Mouse (Mus musculus) hindbrain, embryonic 15.5 days (tissue): ENCODE results near the gene Oog3. TPM values are rescaled to one million over a fixed set of nuclear protein-coding genes. Genes with fewer than 3 reads are reported as not detected.

Source experiments
- ATAC-seq: fragments of 200-750 bp; cut with Nextera tagmentation; 2 replicates; pipeline ENCODE4 v1.8.0; 2017; ENCODE audit warnings: low read depth, moderate number of reproducible peaks, moderate TSS enrichment; ENCODE audit not compliant: low FRiP score
- H3K27ac ChIP-seq: fragments of 300-500 bp; sonication (generic); replicated peaks from 2 replicates; pipeline ENCODE4 v1.5.1; 2015; ENCODE audit warnings: mild to moderate bottlenecking, inconsistent platforms
- H3K27me3 ChIP-seq: fragments of 300-500 bp; sonication (generic); 2 replicates; pipeline ENCODE4 v1.6.1; 2015; ENCODE audit warnings: control low read depth, inconsistent platforms
- H3K36me3 ChIP-seq: fragments of 300-500 bp; sonication (generic); 2 replicates; pipeline ENCODE4 v1.6.1; 2015; ENCODE audit warnings: control low read depth, inconsistent platforms
- H3K4me1 ChIP-seq: fragments of 300-500 bp; sonication (generic); replicated peaks from 2 replicates; pipeline ENCODE4 v1.6.1; 2015; ENCODE audit warnings: control low read depth, inconsistent platforms
- H3K4me2 ChIP-seq: fragments of 300-500 bp; sonication (generic); 2 replicates; pipeline ENCODE4 v1.6.1; 2015; ENCODE audit warnings: moderate library complexity, mild to moderate bottlenecking, inconsistent platforms
- H3K4me3 ChIP-seq: fragments of 300-500 bp; sonication (generic); 2 replicates; pipeline ENCODE4 v1.5.1; 2015; ENCODE audit warnings: mild to moderate bottlenecking, inconsistent platforms
- H3K9ac ChIP-seq: fragments of 300-500 bp; sonication (generic); 2 replicates; pipeline ENCODE4 v1.6.1; 2015; ENCODE audit warnings: inconsistent platforms
- H3K9me3 ChIP-seq: fragments of 300-500 bp; sonication (generic); 2 replicates; pipeline ENCODE4 v1.6.1; 2016; ENCODE audit warnings: control low read depth, inconsistent platforms
- WGBS: fragments of 180-500 bp; shearing (Covaris S2); methylation state at CpG from one replicate; pipeline ENCODE4 v1.1.7; 2015; 5-methylcytosine and 5-hydroxymethylcytosine counted together
- polyA plus RNA-seq: library from polyadenylated mRNA; unstranded; fragments of >200 nt; fragmentation: Nextera tagmentation; extraction: Ambion mirVana; gene quantifications from 2 replicates; pipeline ENCODE4 v1.2.1, GENCODE M21; 2015

The Oog3 gene
- not detected in 2 replicates for polyA plus RNA-seq

DNA sequence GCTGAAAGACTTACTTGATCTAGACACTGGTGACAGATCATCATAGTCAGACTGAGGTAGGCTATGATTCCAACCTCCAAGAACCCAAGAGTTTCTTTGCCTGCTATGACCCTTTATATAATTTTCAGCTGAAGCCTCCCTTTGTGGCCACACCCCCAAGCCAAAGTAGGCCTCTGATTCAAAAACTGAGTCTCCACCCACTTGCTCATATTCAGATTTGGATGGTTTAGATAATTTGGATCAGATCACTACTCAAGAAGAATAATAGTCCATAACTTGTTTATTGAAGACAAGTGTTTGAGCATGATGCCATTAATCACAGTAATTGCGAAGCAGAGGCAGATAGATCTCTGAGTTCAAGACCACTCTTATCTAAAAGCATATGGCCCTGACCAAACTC lies at the start of gene Oog3:
Oog3 (minus strand) TSS at position 101 of the 400 bp plus-strand sequence.
- no peaks in the 10 kb centered on the region for H3K4me1 ChIP-seq
- H3K9ac ChIP-seq = no peak within 1 kb of the TSS
- no peak within 1 kb of the TSS for H3K4me2 ChIP-seq
- no peaks in the 10 kb centered on the region for H3K36me3 ChIP-seq
- no peak for ATAC-seq
- H3K9me3 ChIP-seq = peaks cover 43% of the 10 kb centered on the region
- H3K4me3 ChIP-seq = no peak within 1 kb of the TSS
- H3K27ac ChIP-seq = no peak within 1 kb of the TSS
- WGBS = 86% methylated on average over 1 of the region's 1 CpGs
- H3K27me3 ChIP-seq = no peaks in the 10 kb centered on the region

DNA sequence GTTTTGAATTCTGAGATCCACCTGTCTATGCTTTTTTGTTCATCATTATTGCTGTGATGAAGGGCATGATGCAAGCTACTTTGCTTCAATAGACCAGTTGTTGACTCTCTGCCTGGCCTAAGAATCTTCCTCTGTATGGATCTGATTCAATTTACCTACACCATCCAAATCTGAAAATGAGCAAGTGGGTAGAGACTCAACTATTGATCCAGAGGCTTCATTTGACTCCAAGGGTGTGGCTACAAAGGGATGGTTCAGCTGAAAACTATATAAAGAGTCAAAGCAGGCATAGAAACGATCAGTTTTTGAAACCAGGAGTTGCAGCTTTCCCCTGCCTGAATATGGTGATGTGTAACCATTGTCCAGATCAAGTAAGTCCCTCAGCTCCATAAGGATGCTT lies 28.0 kb upstream of the Oog3 start, which contains the start of gene Oog2:
Oog2 (plus strand) TSS at position 301 of the 400 bp plus-strand sequence.
- H3K4me3 ChIP-seq = no peak within 1 kb of the TSS
- H3K4me1 ChIP-seq = no peaks in the 10 kb centered on the region
- ATAC-seq = no peak
- H3K4me2 ChIP-seq = no peak within 1 kb of the TSS
- H3K36me3 ChIP-seq = no peaks in the 10 kb centered on the region
- H3K9ac ChIP-seq = no peak within 1 kb of the TSS
- peaks cover 21% of the 10 kb centered on the region; the same call in 1 of the 2 replicates for H3K9me3 ChIP-seq
- no peaks in the 10 kb centered on the region for H3K27me3 ChIP-seq
- 42% methylated on average over 1 of the region's 1 CpGs for WGBS
- H3K27ac ChIP-seq = no peak within 1 kb of the TSS

Other genes with a start within 250 kb of the Oog3 start
- gene Pramef25, start 211.6 kb downstream of the Oog3 start, polyA plus RNA-seq = not detected in 2 replicates
- gene Gm13101, start 195.7 kb downstream of the Oog3 start, polyA plus RNA-seq = not detected in 2 replicates
- gene Pramef17, start 168.3 kb downstream of the Oog3 start, polyA plus RNA-seq = not detected in 2 replicates
- not detected in 2 replicates for gene Pramel4, start 103.5 kb downstream of the Oog3 start, polyA plus RNA-seq
- not detected in 2 replicates for gene Gm13102, start 56.2 kb downstream of the Oog3 start, polyA plus RNA-seq
- not detected in 2 replicates for gene Oog2, start 28.1 kb upstream of the Oog3 start, polyA plus RNA-seq
- not detected in 2 replicates for gene C87977, start 50.7 kb upstream of the Oog3 start, polyA plus RNA-seq
- gene Pramel5, start 117.8 kb upstream of the Oog3 start, polyA plus RNA-seq = not detected in 2 replicates
- gene Gm13128, start 167.6 kb upstream of the Oog3 start, polyA plus RNA-seq = not detected in 2 replicates
- gene Gm13119, start 195.3 kb upstream of the Oog3 start, polyA plus RNA-seq = not detected in 2 replicates
- gene Pramef20, start 215.3 kb upstream of the Oog3 start, polyA plus RNA-seq = not detected in 2 replicates
- gene Pramef12, start 245.8 kb upstream of the Oog3 start, polyA plus RNA-seq = not detected in 2 replicates